Mouse (Mus musculus): ENCODE measurements around the gene Ndel1.

The Ndel1 gene

DNA sequence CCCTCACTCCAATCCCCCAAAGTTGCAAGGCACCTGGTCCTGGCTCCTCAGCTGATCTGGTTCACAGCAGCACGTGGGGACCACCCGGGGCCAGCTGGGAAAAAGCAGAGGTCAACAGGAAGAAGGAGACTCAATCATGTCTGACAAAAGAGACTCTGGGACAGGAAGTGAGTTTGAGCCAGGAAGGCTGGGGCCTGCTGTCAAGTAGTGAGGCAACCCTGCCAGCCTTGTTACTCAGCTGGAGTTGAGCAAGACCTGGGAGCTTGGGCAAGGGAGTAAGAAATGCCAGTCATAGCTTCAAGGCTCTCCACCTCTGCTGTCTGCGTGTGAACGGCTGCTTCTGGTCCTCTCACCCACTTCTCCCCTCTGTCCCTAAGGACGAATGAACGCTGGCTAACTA lies at the start of gene Ndel1:
Ndel1 (minus strand) TSS at position 111 of the 400 bp plus-strand sequence.
- peak; percentile 35 for DNase-seq

GRCm38 (mm10) chr11:68914566-68914965 lies 42.9 kb upstream of the Ndel1 start:
- no peak for DNase-seq

- DNase-seq = no peak
Observed at GRCm38 (mm10) chr11:68911531-68912177, 40.0 kb upstream of the Ndel1 start.

DNA sequence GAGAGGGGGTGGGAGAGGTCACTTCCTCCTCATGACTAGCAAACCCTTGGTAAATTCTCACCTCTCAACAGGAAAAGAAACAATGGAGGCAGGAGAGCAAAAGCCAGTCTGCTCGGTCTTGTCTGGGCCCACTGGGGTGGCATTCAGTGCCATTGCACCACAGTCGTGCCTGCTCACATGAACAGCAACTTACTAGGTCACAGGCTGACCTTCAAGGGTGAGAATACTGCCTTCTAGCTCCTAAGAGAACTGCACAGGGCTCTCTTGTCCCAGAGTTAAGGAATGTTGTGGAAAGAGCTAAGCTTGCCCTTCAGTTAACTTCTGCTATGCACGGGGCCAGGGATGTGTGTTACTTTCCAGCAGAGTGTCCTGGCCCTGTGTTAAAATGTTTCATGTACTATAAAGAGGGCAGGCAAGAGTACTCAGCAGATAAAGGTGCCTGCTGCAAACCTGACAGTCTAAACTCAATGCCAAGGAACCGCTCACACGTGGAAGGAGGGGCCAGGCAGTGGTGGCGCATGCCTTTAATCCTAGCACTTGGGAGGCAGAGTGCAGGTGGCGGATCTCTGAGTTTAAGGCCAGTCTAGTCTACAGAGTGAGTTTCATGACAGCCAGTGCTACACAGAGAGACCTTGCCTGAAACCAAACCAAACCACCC lies 37.3 kb upstream of the Ndel1 start:
- no peak for DNase-seq

- DNase-seq = no peak
Observed at GRCm38 (mm10) chr11:68907251-68907650, 35.6 kb upstream of the Ndel1 start.

DNA sequence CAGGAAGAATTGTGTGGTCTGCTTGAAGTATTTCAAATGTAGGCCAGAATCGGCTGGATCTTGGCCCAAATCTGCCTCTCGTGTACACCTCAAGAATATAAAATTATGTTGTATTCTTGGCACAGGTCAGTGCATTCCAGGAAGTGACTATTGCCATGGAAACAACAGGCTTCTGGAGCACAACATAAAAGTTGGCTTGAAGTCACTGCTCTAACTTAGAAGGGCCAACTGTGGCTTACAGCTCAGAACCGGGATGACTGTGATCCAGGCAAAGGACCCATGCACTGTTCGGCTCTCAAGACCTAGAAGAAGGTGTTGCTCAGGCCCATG lies 34.8 kb upstream of the Ndel1 start:
- DNase-seq = no peak

- no peak for DNase-seq
Observed at GRCm38 (mm10) chr11:68905665-68906460, 34.2 kb upstream of the Ndel1 start.

DNA sequence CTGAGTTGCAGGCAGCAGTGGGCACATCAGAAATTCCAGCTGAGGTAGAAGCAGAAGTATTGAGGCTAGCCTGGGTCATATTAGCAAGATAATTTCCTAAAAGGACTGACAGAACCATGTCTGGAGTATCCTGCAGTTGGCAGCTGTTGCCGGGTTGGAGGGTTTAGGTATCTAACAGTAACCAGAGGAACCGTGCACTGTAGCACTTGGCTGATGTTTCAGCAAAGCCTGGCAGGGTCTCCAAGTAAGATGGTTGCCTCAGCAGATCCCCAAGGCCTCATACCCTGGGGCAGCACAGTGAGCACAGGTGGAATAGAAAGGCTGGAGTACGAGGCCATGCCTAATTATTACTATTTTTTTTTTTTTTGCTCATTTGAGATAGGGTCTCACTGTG lies 33.5 kb upstream of the Ndel1 start:
- no peak for DNase-seq

DNA sequence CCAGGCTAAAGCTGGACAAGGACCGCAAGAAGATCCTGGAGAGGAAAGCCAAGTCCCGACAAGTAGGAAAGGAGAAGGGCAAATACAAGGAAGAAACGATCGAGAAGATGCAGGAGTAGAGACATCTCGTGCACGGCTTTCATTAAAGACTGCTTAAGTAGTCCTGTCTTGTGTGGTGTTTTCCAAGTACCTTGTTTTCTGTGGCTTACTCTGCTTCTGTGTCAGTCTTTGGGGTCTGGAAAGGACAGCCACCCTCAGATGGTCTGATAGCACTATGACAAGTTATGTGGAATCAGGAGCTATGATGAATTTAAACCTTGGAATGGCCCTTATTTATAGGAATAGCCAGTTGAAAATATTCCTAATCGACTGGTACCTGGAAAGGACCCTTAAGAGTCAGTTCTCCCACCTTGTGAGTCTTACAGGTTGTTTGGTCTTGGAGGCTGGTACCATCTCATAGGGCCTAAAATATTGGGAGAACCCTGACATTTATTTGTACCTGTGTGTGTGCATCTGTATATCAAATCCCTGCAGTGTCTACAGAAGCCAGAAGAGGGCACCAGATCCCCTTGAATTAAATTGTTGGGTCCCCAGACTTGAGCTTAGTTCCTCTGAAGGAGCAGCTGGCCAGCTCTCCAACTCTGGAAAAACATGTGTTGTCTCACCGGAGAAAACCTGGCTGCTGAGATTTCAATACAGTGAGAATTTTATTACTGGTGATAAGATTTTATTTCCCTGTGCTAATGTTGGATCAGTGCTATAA lies 32.9 kb upstream of the Ndel1 start:
- peak; percentile 69 for DNase-seq

DNA sequence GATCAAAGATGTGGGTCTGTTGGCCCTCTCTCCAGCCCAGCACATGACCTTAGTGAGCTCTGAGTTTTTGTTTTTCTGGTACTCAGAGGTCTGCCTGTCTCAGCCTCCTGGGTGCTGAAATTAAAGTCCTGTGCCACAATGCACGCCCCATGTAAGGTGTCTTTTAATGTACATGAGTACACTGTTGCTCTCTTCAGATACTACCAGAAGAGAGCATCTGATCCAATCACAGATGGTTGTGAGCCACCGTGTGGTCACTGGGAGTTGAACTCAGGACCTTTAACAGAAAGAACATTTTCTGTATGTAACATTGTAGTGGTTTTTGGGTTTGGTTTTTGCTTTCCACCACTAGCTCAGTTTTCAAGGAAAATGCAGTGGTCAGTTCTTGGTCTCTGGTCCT lies 32.1 kb upstream of the Ndel1 start:
- no peak for DNase-seq

DNA sequence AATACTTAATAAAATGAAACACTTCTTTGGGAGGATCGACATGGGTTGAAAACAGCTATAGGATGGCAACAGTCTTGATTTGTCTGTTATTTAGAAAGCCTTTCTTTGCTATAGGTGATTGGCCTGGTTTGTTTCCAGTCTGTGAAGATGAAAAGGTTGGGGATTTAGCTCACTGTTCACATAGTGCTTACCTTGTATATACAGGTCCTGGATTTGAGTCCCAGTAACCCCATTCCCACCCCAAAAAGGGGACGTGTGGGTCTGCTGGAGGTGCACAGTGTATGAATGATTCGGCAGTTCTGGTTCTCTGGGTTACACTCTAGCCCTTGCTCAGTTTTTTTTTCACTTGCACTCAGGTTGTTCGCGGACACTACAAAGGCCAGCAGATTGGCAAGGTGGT lies 31.2 kb upstream of the Ndel1 start:
- DNase-seq = no peak

DNA sequence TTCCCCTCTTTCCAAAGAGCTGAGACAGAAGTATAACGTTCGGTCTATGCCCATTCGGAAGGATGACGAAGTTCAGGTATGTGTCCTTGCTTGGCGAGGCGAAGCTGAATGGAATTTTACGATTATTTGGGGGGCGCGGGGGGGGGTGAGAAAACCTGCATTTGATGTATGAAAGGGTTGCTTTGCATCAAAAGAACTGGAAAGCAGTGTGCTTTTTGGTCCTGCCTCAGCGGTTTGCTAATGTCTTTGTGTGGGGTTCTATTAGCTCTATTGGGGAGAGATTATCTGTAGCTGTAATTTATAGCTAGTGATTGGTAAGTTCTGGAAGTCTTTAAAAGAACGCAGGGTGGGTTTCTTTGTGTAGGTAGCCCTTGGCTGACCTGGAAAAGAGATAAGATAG lies 30.7 kb upstream of the Ndel1 start:
- no peak for DNase-seq

- no peak for DNase-seq
Observed at GRCm38 (mm10) chr11:68902047-68902364, 30.3 kb upstream of the Ndel1 start.

- peak; percentile 99 for DNase-seq
Observed at GRCm38 (mm10) chr11:68901351-68902046, 29.8 kb upstream of the Ndel1 start, which contains the start of gene Rpl26. Gene Rpl26 (plus strand): TSS chr11:68901583.

DNA sequence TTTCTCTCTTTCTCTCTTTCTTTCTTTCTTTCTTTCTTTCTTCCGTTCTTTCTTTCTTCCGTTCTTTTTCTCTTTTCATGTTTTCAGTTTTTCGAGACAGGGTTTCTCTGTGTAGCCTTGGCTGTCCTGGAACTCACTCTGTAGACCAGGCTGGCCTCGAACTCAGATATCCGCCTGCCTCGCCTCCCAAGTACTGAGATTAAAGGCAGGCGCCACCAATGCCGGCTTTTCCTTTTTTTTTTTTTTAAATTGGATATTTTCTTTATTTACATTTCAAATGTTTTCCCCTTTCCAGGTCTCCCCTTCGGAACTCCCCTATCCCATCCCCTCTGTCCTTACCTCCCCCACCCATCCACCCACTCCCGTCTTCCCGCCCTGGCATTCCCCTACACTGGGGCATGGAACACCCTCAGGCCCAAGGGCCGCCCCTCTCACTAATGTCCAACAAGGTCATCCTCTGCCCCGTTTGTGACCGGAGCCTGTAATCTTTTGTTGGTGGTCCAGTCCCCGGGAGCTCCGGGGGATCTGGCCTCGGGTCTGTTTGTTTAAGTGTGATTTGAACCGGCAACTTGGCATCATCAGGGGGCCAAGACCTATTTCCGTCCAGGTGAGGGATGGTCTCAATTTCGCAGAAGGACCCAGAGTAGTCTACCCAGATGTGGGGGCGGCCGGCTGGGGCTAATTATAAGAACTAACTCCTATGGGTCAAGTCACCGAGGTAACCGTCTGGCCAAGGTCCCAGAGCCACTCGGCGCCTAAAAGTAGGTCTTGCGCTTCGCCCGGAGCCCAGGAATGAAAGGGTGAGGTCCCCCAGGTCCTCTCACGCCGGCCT lies 29.1 kb upstream of the Ndel1 start:
- DNase-seq = no peak

DNA sequence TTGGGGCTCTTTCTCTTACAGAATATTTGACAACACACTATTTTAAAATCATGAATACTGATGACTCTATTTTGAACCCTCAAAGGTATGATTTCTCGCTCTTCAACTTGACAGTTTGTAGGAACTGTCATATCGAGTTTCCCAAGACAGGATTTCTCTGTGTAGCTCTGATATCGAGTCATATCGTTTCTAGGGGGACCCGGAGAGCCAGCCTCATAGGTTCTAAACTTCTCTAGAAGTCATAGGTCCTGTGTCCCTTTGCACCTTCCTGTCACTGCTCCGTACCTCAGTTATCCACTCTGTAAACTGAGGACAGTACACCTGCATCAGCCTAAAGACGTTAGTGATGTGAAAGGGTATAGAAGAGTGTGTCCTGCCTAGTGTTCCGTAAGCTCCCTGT lies 28.2 kb upstream of the Ndel1 start:
- DNase-seq = no peak

DNA sequence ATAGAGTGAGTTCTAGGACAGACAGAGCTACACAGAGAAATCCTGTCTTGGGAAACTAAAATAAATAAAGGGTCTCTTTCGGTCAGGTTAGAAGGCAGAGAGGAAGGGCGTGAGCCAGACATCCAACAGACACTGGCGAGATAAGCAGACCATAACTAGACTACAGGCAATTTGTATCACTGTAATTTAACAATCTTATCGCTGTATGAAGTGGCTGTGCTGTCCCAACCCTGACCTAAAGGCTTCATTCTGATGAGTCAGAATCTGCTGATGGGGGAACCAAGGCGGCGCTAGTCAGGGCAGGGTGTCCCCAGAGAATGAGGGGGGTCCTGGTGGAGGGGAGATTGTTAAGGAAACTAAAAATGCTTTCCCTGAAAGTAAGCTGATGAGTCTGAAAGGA lies 27.1 kb upstream of the Ndel1 start:
- DNase-seq = peak; percentile 39

DNA sequence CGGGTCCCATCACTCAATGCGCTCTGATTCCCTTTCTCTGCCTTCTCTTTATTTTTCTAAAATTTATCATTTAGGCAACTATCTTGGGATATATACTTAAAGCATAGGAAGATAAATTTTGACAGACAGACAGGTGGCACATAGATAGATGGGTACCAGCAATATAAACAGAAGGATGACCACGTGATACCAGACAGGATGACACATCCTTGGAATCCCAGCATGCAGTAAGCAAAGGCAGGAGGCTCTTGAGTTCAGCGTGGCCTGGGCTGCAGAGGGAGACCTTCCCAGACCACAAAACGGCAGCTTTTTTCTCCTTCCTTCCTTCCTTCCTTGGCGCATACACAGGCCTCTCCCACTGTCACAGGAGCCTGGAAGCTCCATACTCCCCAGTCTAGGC lies 26.2 kb upstream of the Ndel1 start:
- no peak for DNase-seq

DNA sequence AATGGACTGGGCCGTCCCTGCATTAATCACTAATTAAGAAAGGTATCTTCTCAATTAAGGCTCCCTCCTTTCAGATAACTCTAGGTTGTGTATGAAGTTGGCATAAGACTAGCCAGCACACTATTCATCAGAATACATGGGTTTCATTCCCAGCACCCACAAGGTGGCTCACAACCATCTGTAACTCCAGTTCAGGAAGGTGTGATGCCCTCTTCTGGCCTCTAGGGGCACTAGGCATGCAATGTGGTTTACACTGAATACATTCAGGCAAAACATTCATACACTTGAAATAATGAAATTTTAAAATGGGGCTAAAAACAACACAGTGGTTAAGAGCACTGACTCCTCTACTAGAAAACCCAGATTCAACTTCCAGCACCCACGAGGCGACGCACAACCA lies 25.5 kb upstream of the Ndel1 start:
- DNase-seq = peak; percentile 53

- no peak for DNase-seq
Observed at GRCm38 (mm10) chr11:68896247-68896646, 24.6 kb upstream of the Ndel1 start.

DNA sequence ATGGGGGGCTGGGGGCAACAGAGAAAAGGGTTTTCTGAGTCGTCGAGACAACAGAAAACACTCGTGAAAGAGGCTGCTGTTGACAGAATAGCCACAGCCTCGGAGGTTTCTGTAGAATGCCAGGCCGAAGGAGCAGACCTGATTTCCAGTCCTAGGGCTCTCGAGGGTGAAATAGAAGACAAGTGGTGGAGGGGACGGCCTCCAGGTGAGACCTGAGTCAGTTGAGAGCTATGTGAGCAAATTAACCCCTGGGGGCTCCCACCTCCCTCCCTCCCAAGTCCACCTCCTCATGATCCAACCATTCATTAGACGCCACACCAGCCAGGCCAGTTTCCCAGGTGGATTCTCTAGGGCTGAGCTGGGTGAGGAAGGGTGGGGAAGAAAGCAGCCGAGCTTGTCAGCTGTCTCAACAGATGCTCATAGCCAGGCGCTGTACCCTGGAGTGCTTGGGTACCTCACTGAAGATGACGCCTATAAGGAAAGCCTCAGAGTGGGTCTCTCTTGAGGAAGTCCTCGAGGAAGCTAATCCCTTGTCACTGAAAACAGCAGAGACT lies 22.3 kb upstream of the Ndel1 start:
- DNase-seq = no peak

Data from liver (tissue).